Mouse (Mus musculus) frontal cortex, adult 2 months (tissue): Measurements from ENCODE around the gene Ctnnb1. TPM values are rescaled to one million over a fixed set of nuclear protein-coding genes. Genes with fewer than 3 reads are reported as not detected.

Source experiments
- DNase-seq, 2 experiments: peaks; one replicate each; pipeline ENCODE4 v3.0.0; 2022; ENCODE audit warnings: low spot score in 1 of 2; ENCODE audit errors: extremely low spot score in 1 of 2
- polyA plus RNA-seq: library from polyadenylated mRNA; depleted of rRNA; stranded (reverse); fragments of >200 nt; gene quantifications from 2 replicates; pipeline ENCODE4 v1.2.3, GENCODE M21; 2012

Gene Ctnnb1
- polyA plus RNA-seq, 1 experiment, result 294 TPM

- DNase-seq, result no peak
These were observed 31.6 kb downstream of the Ctnnb1 start for GRCm38 (mm10) chr9:120960611-120961010.

DNA sequence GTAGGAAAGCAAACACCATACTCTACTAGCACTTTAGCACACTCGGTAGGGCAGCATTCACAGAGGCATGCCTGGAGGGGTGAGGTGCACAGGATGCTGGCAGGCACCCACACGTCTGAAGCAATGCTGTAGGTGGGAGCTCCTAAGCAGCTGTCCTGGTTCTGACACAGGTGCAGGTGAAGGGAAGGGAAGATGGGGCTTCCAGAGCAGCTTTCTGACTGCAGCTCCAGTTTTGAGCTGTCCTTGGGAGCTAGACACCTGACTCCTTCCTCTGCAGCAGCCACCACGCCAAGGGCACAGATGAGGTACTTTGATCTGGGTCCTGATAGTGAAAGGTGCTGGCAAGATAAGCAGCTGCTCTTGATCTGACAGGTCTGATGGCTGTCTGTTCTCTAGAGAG is 32.5 kb downstream of the Ctnnb1 start:
- DNase-seq, result no peak

GRCm38 (mm10) chr9:120961969-120962700 is 33.1 kb downstream of the Ctnnb1 start:
- DNase-seq, result no peak

DNA sequence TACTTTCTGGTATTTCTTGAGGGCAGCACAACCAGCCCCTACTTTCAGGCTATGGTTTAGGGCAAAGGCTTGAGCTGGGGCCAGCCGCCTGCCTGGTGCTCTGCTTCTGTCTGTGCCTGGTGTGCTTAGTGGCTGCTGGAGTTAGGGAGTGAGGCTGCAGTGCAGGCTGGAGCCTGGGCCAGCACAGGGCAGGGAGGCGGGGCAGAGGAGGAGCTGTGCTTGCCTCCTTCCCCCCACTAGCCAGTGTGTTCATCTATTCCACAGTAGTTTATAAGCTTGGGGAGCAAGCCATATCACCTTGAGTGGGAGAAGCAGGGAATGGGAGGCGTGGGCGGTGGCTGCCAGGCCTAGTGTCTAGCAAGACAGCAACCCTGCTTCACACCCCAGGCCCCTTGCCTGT is 34.1 kb downstream of the Ctnnb1 start:
- no peak for DNase-seq

DNA sequence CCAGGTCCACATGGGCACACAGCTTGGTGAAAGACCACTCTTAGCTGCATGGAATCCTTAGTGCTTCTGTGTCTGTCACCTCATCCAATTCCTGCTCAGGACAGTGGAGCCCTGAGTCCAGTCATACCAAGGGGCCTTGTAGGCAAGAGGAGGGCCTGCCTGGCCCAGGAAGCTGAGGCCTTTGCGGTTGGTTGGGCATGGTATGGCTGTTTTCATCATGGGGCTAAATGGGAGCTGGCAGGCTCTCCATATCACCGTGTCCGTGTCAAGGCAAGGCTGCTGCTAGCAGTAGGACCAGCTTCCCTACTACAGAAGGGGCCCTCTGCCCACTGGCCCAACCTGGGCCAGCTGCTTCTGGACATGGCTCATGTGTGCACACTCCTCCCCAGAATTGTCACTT is 34.7 kb downstream of the Ctnnb1 start:
- no peak for DNase-seq

GRCm38 (mm10) chr9:120964224-120964623 is 35.2 kb downstream of the Ctnnb1 start:
- DNase-seq, result no peak

DNA sequence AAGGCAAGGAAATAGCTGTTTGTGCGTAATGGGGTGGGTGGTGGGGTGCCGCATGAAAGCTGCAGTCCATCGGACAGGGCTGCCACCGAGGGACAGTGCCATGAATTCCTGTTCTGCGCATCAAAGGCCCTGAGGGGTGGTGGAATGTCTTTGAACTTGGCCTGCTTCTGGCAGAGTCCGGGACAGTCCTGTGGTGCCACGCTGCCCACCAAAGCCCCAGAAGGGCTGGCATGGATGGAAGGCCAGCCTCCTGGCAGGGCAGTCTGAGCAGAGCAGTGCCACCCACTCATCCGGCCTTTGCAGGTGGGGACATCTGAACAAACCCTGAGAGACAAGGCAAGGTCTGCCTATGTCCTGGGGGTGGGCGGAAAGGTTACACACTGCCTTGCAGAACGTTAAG is 36.0 kb downstream of the Ctnnb1 start:
- no peak for DNase-seq

DNA sequence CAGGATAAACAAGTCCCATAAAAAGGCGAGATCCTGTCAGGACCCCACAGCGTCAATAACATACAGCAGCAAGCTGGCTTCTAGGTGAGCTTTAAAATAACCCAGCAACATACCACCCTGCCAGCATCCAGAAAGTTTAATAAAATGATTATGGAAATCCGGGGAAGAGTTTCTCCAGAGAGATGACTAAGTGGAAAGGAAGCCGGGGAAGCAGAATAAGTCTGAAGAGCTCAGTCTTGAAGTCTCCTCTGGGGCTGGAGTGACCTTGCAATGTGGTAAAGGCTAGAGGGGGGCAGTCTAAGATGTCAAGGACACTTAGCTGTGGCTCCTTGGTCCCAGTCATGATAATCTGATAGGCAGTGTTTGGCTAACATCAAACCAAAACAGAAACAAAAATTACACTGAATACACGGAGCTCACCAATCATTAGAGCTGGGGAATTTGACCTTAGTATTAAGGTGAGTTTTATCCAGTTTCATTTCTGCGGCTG is 44.1 kb downstream of the Ctnnb1 start:
- no peak for DNase-seq

GRCm38 (mm10) chr9:120974209-120974608 is 45.2 kb downstream of the Ctnnb1 start:
- no peak for DNase-seq

- no peak for DNase-seq
These were observed 47.1 kb downstream of the Ctnnb1 start for GRCm38 (mm10) chr9:120976158-120976557.

- no peak for DNase-seq
These were observed 47.8 kb downstream of the Ctnnb1 start for GRCm38 (mm10) chr9:120976856-120977255.

DNA sequence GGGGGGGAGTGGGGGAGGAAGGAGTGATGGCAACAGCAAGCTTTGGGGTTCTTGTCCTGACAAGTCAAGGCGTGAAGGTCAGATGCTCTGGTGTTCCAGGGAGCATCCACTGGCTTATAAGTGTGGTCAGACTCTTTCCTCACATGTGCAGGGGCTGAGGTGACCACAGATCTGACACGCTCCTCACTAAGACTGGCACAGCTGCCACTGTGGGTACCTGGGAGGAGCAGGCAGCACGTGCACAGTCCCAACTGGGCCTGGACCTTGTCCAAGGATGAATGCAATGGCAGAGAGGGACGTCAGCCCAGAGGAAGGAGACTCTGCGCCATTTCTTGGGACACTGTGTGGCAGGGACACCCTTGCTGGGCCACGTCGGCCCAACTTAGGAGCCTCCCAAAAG is 52.8 kb downstream of the Ctnnb1 start:
- no peak for DNase-seq

DNA sequence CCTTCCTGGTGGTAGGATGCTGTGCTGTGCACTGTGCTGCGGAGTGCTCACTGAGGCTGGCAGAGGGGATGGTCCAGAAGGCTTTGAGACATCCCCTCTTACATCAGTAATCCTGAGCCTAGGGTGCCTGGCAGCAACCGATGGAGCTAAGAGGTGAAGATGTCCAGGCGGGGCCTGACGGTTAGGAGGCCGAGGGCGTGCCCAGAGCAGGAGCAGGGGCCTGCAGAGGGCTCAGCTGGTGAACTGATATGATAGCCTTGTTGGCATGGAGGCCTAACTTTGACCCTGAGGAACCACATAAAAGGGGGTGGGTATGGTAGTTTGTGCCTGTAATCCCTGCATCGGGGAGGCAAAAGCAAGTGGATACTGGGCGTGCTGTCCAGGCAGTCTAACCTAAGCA is 54.8 kb downstream of the Ctnnb1 start:
- no peak for DNase-seq

GRCm38 (mm10) chr9:120984509-120984908 is 55.5 kb downstream of the Ctnnb1 start:
- DNase-seq, result no peak

GRCm38 (mm10) chr9:120985009-120985408 is 56.0 kb downstream of the Ctnnb1 start:
- DNase-seq, result no peak

GRCm38 (mm10) chr9:120985524-120985923 is 56.5 kb downstream of the Ctnnb1 start:
- DNase-seq, result no peak

DNA sequence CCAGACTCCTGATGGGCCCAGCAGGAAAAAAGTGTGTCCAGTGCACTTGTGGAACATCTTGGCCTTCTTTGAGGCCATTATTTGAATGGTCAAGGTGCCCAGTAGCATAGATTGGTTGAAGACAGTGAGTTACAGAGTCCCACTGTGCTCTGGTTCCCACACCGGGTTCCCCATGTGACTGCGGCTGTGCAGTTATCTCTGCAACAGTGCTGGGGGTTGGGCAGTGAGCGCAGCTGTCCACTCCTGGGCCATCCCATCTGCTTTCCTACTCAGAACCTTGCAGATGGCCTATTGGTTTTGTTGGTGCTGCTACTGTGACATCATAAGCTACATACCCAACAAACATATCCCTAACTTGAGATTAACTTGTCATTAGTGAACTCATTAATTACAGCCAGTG is 57.2 kb downstream of the Ctnnb1 start:
- DNase-seq, result no peak

DNA sequence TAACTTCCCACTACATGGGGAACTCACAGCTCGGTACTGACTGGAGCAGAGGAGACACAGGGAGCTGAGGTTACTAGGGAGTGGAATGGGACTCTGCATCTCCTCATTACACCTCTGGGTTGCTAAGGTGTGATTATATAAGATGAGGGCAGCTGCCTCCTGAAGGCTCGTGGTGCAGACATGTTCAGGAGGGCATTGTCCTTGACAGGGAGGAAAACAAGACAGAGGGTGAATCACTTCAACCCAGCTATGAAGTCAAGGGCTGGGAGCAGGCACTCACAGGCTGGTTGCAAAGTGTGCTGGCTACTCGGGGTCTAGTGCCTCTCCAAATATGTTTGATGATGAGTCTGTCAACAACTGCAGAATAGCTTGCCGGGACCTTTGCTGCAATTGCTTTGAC is 58.0 kb downstream of the Ctnnb1 start:
- no peak for DNase-seq

- no peak for DNase-seq
These were observed 59.1 kb downstream of the Ctnnb1 start for GRCm38 (mm10) chr9:120988088-120988487.

- no peak for DNase-seq
These were observed 61.0 kb downstream of the Ctnnb1 start for GRCm38 (mm10) chr9:120989806-120990700.

- no peak for DNase-seq
These were observed 62.8 kb downstream of the Ctnnb1 start for GRCm38 (mm10) chr9:120991801-120992200.

- DNase-seq, result no peak
These were observed 64.0 kb downstream of the Ctnnb1 start for GRCm38 (mm10) chr9:120993004-120993403.
